Mouse (Mus musculus) megakaryocyte, embryonic 14.5 days (primary cell): Measurements from ENCODE around the gene Dlgap5. TPM values are rescaled to one million over a fixed set of nuclear protein-coding genes. Genes with fewer than 3 reads are reported as not detected.

ENCODE experiments used
- H3K27me3 ChIP-seq: replicated peaks from 2 replicates; pipeline ENCODE3; 2012; ENCODE audit warnings: inconsistent platforms
- H3K36me3 ChIP-seq: replicated peaks from 2 replicates; pipeline ENCODE3; 2012; ENCODE audit warnings: low read length, inconsistent platforms, mixed read lengths
- H3K4me1 ChIP-seq: 2 replicates; pipeline ENCODE4 v1.6.1; 2012; ENCODE audit warnings: inconsistent platforms
- H3K4me3 ChIP-seq: replicated peaks from 2 replicates; pipeline ENCODE3; 2012; ENCODE audit warnings: moderate library complexity, mild to moderate bottlenecking, inconsistent platforms
- H3K9me3 ChIP-seq: 2 replicates; pipeline ENCODE4 v1.6.1; 2012; ENCODE audit warnings: inconsistent platforms
- FLI1 ChIP-seq: IDR thresholded peaks from 2 replicates; pipeline ENCODE4 v1.6.1; 2012; ENCODE audit warnings: low read length, inconsistent platforms, mixed read lengths
- GATA1 ChIP-seq: IDR thresholded peaks from 3 replicates; pipeline ENCODE4 v1.6.1; 2012; ENCODE audit warnings: mixed read lengths, low read length, inconsistent platforms, borderline replicate concordance
- polyA plus RNA-seq: library from polyadenylated mRNA; stranded (reverse); fragments of >175 nt; gene quantifications from 2 replicates; pipeline ENCODE4 v1.2.3, GENCODE M21; 2012; ENCODE audit warnings: low replicate concordance; ENCODE audit not compliant: insufficient read depth

Gene Dlgap5
- polyA plus RNA-seq, 1 experiment: 11.0 TPM

DNA sequence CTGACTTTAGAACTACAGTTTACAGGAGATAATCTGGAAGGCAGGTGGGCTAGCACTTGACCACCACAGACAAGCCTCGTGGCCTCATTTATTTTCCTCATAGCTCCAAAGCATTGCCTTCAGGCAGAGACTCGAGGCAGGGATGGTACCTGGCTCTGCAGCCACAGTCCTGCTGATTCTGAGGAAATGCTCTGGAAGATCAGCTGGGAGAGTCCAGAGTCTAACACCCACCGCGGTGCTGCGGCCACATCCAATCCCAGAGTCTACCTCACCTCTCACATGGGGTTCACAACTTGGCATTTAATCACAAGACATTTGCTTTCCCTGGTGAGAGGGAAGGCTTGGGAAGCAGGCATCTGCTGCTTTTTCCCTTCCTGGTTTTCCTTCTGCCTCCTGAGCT, 63.3 kb downstream of the Dlgap5 start:
- no peak overlapping the region for H3K4me3 ChIP-seq
- no peaks in the 10 kb centered on the region for H3K27me3 ChIP-seq
- peaks cover 2% of the 10 kb centered on the region for H3K36me3 ChIP-seq
- H3K4me1 ChIP-seq: peaks cover 72% of the 10 kb centered on the region
- 0 out of 2 replicates have a peak, but pooled peaks cover 3% of the 10 kb centered on the region for H3K9me3 ChIP-seq
- TF ChIP-seq GATA1 (no peak), FLI1 (no peak)

GRCm38 (mm10) chr14:47354111-47354577, 64.1 kb downstream of the Dlgap5 start:
- no peak overlapping the region for H3K4me3 ChIP-seq
- no peak for TF ChIP-seq GATA1
- TF ChIP-seq FLI1: no peak
- no peaks in the 10 kb centered on the region for H3K27me3 ChIP-seq
- 0 out of 2 replicates have a peak, but pooled peaks cover 3% of the 10 kb centered on the region for H3K9me3 ChIP-seq
- peaks cover 68% of the 10 kb centered on the region for H3K4me1 ChIP-seq
- peaks cover 2% of the 10 kb centered on the region for H3K36me3 ChIP-seq

DNA sequence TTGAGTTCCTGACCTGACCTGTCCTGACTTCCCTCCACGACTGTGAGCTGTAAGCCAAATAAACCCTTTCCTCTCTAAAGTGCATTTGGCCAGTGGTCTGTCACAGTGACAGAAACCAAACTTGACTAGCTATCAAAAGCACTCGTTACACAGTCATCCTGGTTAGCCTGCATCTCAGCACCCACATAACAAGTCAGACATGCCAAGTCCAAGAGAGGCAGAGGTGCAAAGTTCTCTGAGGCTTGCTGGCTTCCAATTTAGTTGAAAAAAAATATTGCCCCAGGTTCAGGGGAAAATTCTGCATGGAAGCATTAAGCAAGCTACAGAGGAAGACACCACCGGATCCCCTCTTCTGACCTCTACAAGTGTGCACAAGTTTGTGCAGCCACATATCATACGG, 65.0 kb downstream of the Dlgap5 start:
- Histone ChIP-seq H3K4me3 (no peak overlapping the region), H3K36me3 (peaks cover 2% of the 10 kb centered on the region), H3K27me3 (no peaks in the 10 kb centered on the region), H3K9me3 (0 out of 2 replicates have a peak, but pooled peaks cover 3% of the 10 kb centered on the region), H3K4me1 (peaks cover 72% of the 10 kb centered on the region)
- TF ChIP-seq GATA1 (no peak), FLI1 (no peak)

DNA sequence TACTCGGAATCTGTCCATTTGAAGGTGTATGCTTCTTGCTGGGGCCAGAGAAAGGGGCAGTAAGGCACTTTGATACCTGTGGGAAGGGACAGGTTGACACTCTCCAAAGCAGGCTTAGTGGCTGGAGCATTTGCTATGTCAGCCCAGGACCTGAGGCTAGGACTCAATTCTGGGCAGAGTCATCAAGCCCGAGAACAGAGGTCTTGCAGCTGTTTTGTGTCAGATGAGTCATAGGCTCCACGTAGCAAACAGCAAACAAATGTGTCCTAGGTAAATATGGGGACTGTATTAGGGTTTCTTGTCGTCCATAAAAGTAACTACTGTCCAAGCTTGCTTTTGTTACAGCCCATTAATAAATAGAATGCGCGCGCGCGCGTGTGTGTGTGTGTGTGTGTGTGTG, 65.9 kb downstream of the Dlgap5 start:
- no peak for TF ChIP-seq GATA1
- TF ChIP-seq FLI1: no peak
- peaks cover 70% of the 10 kb centered on the region for H3K4me1 ChIP-seq
- no peaks in the 10 kb centered on the region for H3K27me3 ChIP-seq
- H3K9me3 ChIP-seq: 0 out of 2 replicates have a peak, but pooled peaks cover 3% of the 10 kb centered on the region
- no peak overlapping the region for H3K4me3 ChIP-seq
- peaks cover 2% of the 10 kb centered on the region for H3K36me3 ChIP-seq

GRCm38 (mm10) chr14:47350974-47351373, 67.2 kb downstream of the Dlgap5 start:
- TF ChIP-seq GATA1: no peak
- TF ChIP-seq FLI1: no peak
- peaks cover 2% of the 10 kb centered on the region for H3K36me3 ChIP-seq
- H3K4me3 ChIP-seq: no peak overlapping the region
- H3K9me3 ChIP-seq: 0 out of 2 replicates have a peak, but pooled peaks cover 3% of the 10 kb centered on the region
- H3K27me3 ChIP-seq: no peaks in the 10 kb centered on the region
- H3K4me1 ChIP-seq: peaks cover 65% of the 10 kb centered on the region

DNA sequence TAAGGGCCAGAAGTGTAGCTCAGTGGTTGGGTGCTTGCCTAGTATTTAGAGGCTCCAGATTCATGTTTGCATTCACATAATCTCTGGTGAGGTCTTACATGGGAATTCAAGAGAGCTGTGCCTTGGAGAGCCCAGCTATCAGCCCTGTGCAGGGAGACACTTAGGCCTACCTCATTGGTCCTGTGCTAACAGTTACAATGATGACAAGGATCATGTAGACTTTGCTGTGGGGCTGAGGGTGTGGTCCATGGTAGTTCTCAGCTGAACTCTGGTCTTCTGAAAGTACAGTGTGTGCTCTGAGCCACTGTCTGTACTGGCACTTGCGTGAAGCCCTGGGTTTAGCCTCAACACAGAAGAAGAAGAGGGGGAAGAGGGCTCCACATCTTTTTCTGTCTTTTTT, 71.5 kb downstream of the Dlgap5 start:
- TF ChIP-seq FLI1 (no peak), GATA1 (no peak)

GRCm38 (mm10) chr14:47341811-47342291, 76.4 kb downstream of the Dlgap5 start:
- Histone ChIP-seq H3K36me3 (no peaks in the 10 kb centered on the region), H3K9me3 (no peaks in the 10 kb centered on the region), H3K4me3 (no peak overlapping the region), H3K27me3 (peaks cover 2% of the 10 kb centered on the region), H3K4me1 (peaks cover 15% of the 10 kb centered on the region)
- no peak for TF ChIP-seq FLI1
- no peak for TF ChIP-seq GATA1

More for the DNA sequence above, 71.5 kb downstream of the Dlgap5 start:
- H3K4me1 ChIP-seq: peaks cover 47% of the 10 kb centered on the region
- H3K27me3 ChIP-seq: no peaks in the 10 kb centered on the region
- H3K9me3 ChIP-seq: no peaks in the 10 kb centered on the region
- H3K36me3 ChIP-seq: no peaks in the 10 kb centered on the region
- no peak overlapping the region for H3K4me3 ChIP-seq

DNA sequence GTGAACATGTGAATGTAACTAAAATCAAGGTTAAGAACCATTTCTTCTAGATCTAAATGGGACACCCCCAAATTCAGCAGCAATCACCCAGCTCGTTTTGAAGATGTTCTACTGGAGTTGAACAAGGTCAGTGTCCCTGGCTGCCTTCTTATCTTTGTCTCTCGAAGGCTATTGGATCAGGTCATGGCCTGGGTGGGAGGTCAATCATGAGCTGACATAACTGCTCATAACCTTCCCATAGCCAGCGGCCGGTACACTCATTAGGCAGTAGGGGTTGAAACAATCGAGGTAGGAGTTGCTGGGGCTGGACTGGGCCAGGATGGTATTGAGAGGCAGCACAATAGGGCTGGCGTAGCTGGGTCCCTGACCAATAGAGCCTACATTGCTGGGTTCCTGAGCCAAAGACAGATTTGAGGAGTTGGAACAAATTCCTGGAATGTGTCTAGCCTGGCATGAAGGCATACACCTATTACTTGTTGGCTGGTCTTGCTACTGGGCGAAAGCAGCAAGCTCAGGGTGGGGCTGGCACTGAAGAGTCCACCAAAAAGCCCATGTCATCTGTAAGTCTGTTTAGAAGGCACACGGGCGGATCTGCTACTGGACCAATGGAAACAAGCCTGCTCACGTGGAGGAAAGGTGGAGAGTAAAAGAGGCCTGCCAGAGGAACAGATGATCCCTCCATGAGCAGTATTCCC, 77.8 kb downstream of the Dlgap5 start:
- H3K4me1 ChIP-seq: peaks cover 11% of the 10 kb centered on the region
- no peaks in the 10 kb centered on the region for H3K36me3 ChIP-seq
- no peaks in the 10 kb centered on the region for H3K9me3 ChIP-seq
- H3K4me3 ChIP-seq: no peak overlapping the region
- no peak for TF ChIP-seq GATA1
- TF ChIP-seq FLI1: no peak
- H3K27me3 ChIP-seq: peaks cover 2% of the 10 kb centered on the region

Other genes starting within 250 kb of the Dlgap5 start
- 3.1 TPM in 1 of 2 replicates, not detected in the other for gene Gch1, start 229.0 kb downstream of the Dlgap5 start, polyA plus RNA-seq
- 1.00 and 2.5 TPM in 2 replicates for gene Wdhd1, start 141.6 kb downstream of the Dlgap5 start, polyA plus RNA-seq
- gene Socs4, start 141.5 kb downstream of the Dlgap5 start, polyA plus RNA-seq: 0.18 TPM in 1 of 2 replicates, not detected in the other
- 26.1 and 30.4 TPM in 2 replicates for gene Mapk1ip1l, start 120.1 kb downstream of the Dlgap5 start, polyA plus RNA-seq
- gene Lgals3, start 50.7 kb downstream of the Dlgap5 start, polyA plus RNA-seq: 566 and 781 TPM in 2 replicates
- gene Fbxo34, start 32.0 kb upstream of the Dlgap5 start, polyA plus RNA-seq: 4.2 and 4.8 TPM in 2 replicates
- gene Atg14, start 152.2 kb upstream of the Dlgap5 start, polyA plus RNA-seq: 0.28 TPM in 1 of 2 replicates, not detected in the other
- gene Ktn1, start 230.0 kb upstream of the Dlgap5 start, polyA plus RNA-seq: 1.8 TPM in 1 of 2 replicates, not detected in the other